Mouse (Mus musculus): ENCODE data around the gene Cfap58. TPM values are rescaled to one million over a fixed set of nuclear protein-coding genes. Genes with fewer than 3 reads are reported as not detected.

The Cfap58 gene
- polyA plus RNA-seq, 1 experiment from 2014 or later, result not detected

GRCm38 (mm10) chr19:47929043-47929442 is 8.4 kb upstream of the Cfap58 start:
- in situ Hi-C loops (cut with MboI; ENCODE audit: low pct_unique_long_range_greater_than_20kb), result loop anchor here (5.0 kb wide), 1 partner anchor 47 kb away; no protein-coding TSS in a partner anchor
- ATAC-seq (peak; percentile 65), DNase-seq (ENCODE audit: low read depth, low spot score) (no peak)
- CTCF ChIA-PET, result interaction anchor here (0.8 to 8.0 kb wide), 8 partner anchors 9 to 90 kb away, joined by 3 to 113 read pairs (median 4); partner anchors contain the start of genes Cfap43 and Itprip
- H3K27me3 ChIP-seq, result no peaks in the 10 kb centered on the region
- POLR2A ChIA-PET, result interaction anchor here (1.5 to 1.9 kb wide), 2 partner anchors 10 to 47 kb away, joined by 3 to 5 read pairs; partner anchors contain the start of genes Cfap43 and Itprip
- TF ChIP-seq CTCF (IDR thresholded peaks at IDR 0.05), result no peak

DNA sequence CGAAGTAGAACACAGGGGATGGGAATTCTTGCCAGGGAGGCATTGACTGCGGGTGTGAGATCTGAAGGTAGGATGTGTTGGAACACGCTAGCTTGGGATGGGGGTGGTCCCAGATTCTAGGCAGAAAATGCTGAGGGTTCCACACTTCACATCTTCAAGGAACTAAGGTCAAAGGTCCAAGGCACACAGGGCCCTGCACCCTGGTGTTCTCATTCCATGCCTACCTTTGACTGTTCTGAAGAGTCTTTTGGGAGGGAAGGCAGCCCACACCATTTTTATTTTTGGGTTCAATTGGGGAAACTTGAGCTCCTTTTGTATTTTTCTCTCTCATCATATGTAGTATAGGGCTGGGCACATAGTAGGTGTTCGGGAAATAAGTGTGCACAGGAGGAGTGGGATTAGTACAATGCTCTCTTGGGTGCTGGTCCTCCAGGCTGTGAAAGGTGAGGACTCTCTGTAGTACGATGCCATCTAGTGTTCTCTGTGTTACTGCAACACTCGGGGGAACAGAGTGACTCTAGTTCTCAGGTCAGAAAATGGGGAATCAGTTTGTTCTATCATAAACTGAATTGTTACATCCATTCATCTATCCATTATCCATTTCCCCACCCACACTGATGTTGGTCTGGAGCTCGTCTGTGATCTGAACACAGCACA is 5.4 kb upstream of the Cfap58 start:
- no peak for DNase-seq (ENCODE audit: low read depth, low spot score)
- in situ Hi-C loops (cut with MboI; ENCODE audit: low pct_unique_long_range_greater_than_20kb), result no loop called here
- POLR2A ChIA-PET, result interaction anchor here (1.0 kb wide), 1 partner anchor 12 kb away, joined by 3 read pairs; no protein-coding TSS in a partner anchor
- no peaks in the 10 kb centered on the region for H3K27me3 ChIP-seq
- no peak for ATAC-seq
- TF ChIP-seq CTCF (IDR thresholded peaks at IDR 0.05), result peak; percentile 49
- CTCF ChIA-PET, result interaction anchor here (0.7 to 8.0 kb wide), 15 partner anchors 10 to 98 kb away, joined by 3 to 113 read pairs (median 7); partner anchors contain the start of genes Cfap43 and Itprip

DNA sequence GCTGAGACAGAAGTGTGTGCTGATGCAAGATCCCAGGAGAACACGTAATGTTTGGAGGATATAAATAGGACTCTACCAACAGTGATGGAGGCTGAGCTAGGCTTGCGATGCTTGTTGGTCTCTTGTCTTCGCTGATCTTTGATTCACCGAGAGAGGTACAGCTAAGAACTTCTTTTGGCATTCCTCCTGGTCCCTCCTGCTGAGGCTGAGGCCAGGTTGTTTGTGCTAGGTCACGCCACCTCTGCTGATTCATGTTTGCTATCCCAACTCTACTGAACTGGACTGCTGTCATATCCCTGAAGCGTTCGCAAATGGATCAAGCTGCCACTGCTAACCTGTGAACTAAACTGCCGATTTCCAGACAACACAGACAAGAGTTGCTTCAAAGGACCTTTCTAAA is 3.3 kb upstream of the Cfap58 start:
- no peak for ATAC-seq
- POLR2A ChIA-PET, result no interaction called here
- in situ Hi-C loops (cut with MboI; ENCODE audit: low pct_unique_long_range_greater_than_20kb), result no loop called here
- CTCF ChIA-PET, result interaction anchor here (0.8 to 0.9 kb wide), 3 partner anchors 11 to 68 kb away, joined by 3 to 4 read pairs (median 4); no protein-coding TSS in a partner anchor
- peaks cover 15% of the 10 kb centered on the region for H3K27me3 ChIP-seq
- TF ChIP-seq CTCF (IDR thresholded peaks at IDR 0.05), result no peak
- no peak for DNase-seq (ENCODE audit: low read depth, low spot score)

DNA sequence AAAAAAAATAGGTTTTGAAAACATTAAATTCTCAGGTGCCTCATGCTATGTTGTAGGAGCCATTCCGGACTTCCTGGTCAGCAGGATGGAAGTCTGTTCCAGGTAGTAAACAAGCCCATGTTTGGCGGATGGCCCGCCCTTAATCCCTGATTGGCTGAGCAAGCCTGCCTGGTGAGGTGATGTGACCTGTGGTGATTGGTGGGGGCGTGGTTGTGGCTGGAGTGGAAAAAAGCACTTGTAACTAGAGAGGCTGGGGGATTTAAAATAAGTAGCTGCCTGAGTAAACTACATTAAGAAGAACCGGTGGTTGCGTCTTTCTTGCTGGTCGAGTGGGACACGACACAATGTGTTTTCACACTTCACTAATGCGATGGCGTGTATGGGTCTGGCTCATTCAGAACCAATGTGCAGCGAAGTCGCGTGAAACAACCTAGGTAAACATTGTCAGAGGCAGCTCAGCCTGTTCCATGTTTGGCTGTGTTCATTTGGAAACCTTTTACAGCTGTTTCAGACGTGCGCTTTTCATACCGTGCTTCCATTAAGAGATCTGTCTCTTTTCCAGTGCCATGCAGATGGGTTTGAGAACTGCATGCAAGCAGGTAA is 2.7 kb upstream of the Cfap58 start:
- in situ Hi-C loops (cut with MboI; ENCODE audit: low pct_unique_long_range_greater_than_20kb), result no loop called here

GRCm38 (mm10) chr19:47935530-47935929 is 1.9 kb upstream of the Cfap58 start:
- POLR2A ChIA-PET, result no interaction called here
- DNase-seq (ENCODE audit: low read depth, low spot score) (no peak), ATAC-seq (no peak)
- CTCF ChIA-PET, result no interaction called here
- in situ Hi-C loops (cut with MboI; ENCODE audit: low pct_unique_long_range_greater_than_20kb), result no loop called here
- peaks cover 24% of the 10 kb centered on the region for H3K27me3 ChIP-seq
- no peak for TF ChIP-seq CTCF (IDR thresholded peaks at IDR 0.05)

More for the DNA sequence above, 2.7 kb upstream of the Cfap58 start:
- peaks cover 20% of the 10 kb centered on the region for H3K27me3 ChIP-seq
- DNase-seq (ENCODE audit: low read depth, low spot score), result no peak
- ChIA-PET POLR2A (no interaction called here), CTCF (interaction anchor here (0.9 kb wide), 2 partner anchors 53 to 69 kb away, joined by 4 read pairs; no protein-coding TSS in a partner anchor)
- no peak for TF ChIP-seq CTCF (IDR thresholded peaks at IDR 0.05)
- ATAC-seq, result no peak

- ATAC-seq (no peak), DNase-seq (ENCODE audit: low read depth, low spot score) (no peak)
- ChIA-PET CTCF (interaction anchor here (1.2 kb wide), 1 partner anchor 54 kb away, joined by 3 read pairs; no protein-coding TSS in a partner anchor), POLR2A (no interaction called here)
- no peak for TF ChIP-seq CTCF (IDR thresholded peaks at IDR 0.05)
- peaks cover 33% of the 10 kb centered on the region for H3K27me3 ChIP-seq
- in situ Hi-C loops (cut with MboI; ENCODE audit: low pct_unique_long_range_greater_than_20kb), result no loop called here
Measured at GRCm38 (mm10) chr19:47936490-47936889, 985 bp upstream of the Cfap58 start.

GRCm38 (mm10) chr19:47936938-47937337 is 537 bp upstream of the Cfap58 start:
- peaks cover 33% of the 10 kb centered on the region for H3K27me3 ChIP-seq
- POLR2A ChIA-PET, result no interaction called here

GRCm38 (mm10) chr19:47939361-47939760 is 1.9 kb downstream of the Cfap58 start:
- in situ Hi-C loops (cut with MboI; ENCODE audit: low pct_unique_long_range_greater_than_20kb), result no loop called here
- POLR2A ChIA-PET, result no interaction called here
- CTCF ChIA-PET, result interaction anchor here (1.5 to 2.1 kb wide), 2 partner anchors 55 to 57 kb away, joined by 6 to 7 read pairs; no protein-coding TSS in a partner anchor

More at GRCm38 (mm10) chr19:47936938-47937337, 537 bp upstream of the Cfap58 start:
- no peak for TF ChIP-seq CTCF (IDR thresholded peaks at IDR 0.05)
- ATAC-seq (no peak), DNase-seq (ENCODE audit: low read depth, low spot score) (no peak)
- CTCF ChIA-PET, result interaction anchor here (1.2 to 2.1 kb wide), 2 partner anchors 53 to 55 kb away, joined by 3 to 6 read pairs; no protein-coding TSS in a partner anchor
- in situ Hi-C loops (cut with MboI; ENCODE audit: low pct_unique_long_range_greater_than_20kb), result no loop called here

GRCm38 (mm10) chr19:47946821-47947465 is 9.5 kb downstream of the Cfap58 start:
- in situ Hi-C loops (cut with MboI; ENCODE audit: low pct_unique_long_range_greater_than_20kb), result no loop called here
- CTCF ChIA-PET, result interaction anchor here (1.3 kb wide), 2 partner anchors 10 to 65 kb away, joined by 3 to 5 read pairs; no protein-coding TSS in a partner anchor
- TF ChIP-seq CTCF (IDR thresholded peaks at IDR 0.05), result no peak
- no peak for DNase-seq (ENCODE audit: low read depth, low spot score)
- H3K27me3 ChIP-seq, result peaks cover 46% of the 10 kb centered on the region
- peak; percentile 25 for ATAC-seq
- POLR2A ChIA-PET, result no interaction called here

More at GRCm38 (mm10) chr19:47939361-47939760, 1.9 kb downstream of the Cfap58 start:
- ATAC-seq (no peak), DNase-seq (ENCODE audit: low read depth, low spot score) (no peak)
- peaks cover 55% of the 10 kb centered on the region for H3K27me3 ChIP-seq
- TF ChIP-seq CTCF (IDR thresholded peaks at IDR 0.05), result no peak

- peaks cover 51% of the 10 kb centered on the region for H3K27me3 ChIP-seq
- no peak for TF ChIP-seq CTCF (IDR thresholded peaks at IDR 0.05)
- in situ Hi-C loops (cut with MboI; ENCODE audit: low pct_unique_long_range_greater_than_20kb), result no loop called here
- POLR2A ChIA-PET, result no interaction called here
- CTCF ChIA-PET, result no interaction called here
- no peak for ATAC-seq
- no peak for DNase-seq (ENCODE audit: low read depth, low spot score)
Measured at GRCm38 (mm10) chr19:47950946-47951345, 13.5 kb downstream of the Cfap58 start.

All from Patski (cell line).